Mouse (Mus musculus): ENCODE results near the gene Triap1. TPM values are rescaled to one million over a fixed set of nuclear protein-coding genes. Genes with fewer than 3 reads are reported as not detected.
A peak's percentile ranks its signal among the peaks of the same experiment; 100 is the strongest.
"Not testable (repeated sequence)": the region's sequence is repeated elsewhere in the genome, so short reads cannot be mapped to it uniquely, and the experiment has no call there.

The Triap1 gene
- polyA plus RNA-seq, 1 experiment: 25.6 TPM

GRCm38 (mm10) chr5:115364782-115365181, 23.8 kb downstream of the Triap1 start:
- no peak for TF ChIP-seq POLR2A (IDR thresholded peaks at IDR 0.05; ENCODE audit: borderline replicate concordance, extremely low read depth, insufficient read depth, insufficient read length, poor library complexity, severe bottlenecking)
- TF ChIP-seq CTCF (IDR thresholded peaks at IDR 0.05; ENCODE audit: borderline replicate concordance, extremely low read depth, insufficient read depth, insufficient read length): no peak
- no peak for DNase-seq (ENCODE audit: low read depth)

GRCm38 (mm10) chr5:115371736-115372135, 30.7 kb downstream of the Triap1 start:
- no peak for DNase-seq (ENCODE audit: low read depth)
- no peak for TF ChIP-seq POLR2A (IDR thresholded peaks at IDR 0.05; ENCODE audit: borderline replicate concordance, extremely low read depth, insufficient read depth, insufficient read length, poor library complexity, severe bottlenecking)
- TF ChIP-seq CTCF (IDR thresholded peaks at IDR 0.05; ENCODE audit: borderline replicate concordance, extremely low read depth, insufficient read depth, insufficient read length): no peak

GRCm38 (mm10) chr5:115373441-115374203, 32.6 kb downstream of the Triap1 start:
- TF ChIP-seq CTCF (IDR thresholded peaks at IDR 0.05; ENCODE audit: borderline replicate concordance, extremely low read depth, insufficient read depth, insufficient read length): no peak
- TF ChIP-seq POLR2A (IDR thresholded peaks at IDR 0.05; ENCODE audit: borderline replicate concordance, extremely low read depth, insufficient read depth, insufficient read length, poor library complexity, severe bottlenecking): no peak
- DNase-seq (ENCODE audit: low read depth): peak; percentile 96

- no peak for DNase-seq (ENCODE audit: low read depth)
- TF ChIP-seq POLR2A (IDR thresholded peaks at IDR 0.05; ENCODE audit: borderline replicate concordance, extremely low read depth, insufficient read depth, insufficient read length, poor library complexity, severe bottlenecking) (no peak), CTCF (IDR thresholded peaks at IDR 0.05; ENCODE audit: borderline replicate concordance, extremely low read depth, insufficient read depth, insufficient read length) (no peak)
Measured at GRCm38 (mm10) chr5:115374204-115374820, 33.3 kb downstream of the Triap1 start.

- no peak for DNase-seq (ENCODE audit: low read depth)
- TF ChIP-seq POLR2A (IDR thresholded peaks at IDR 0.05; ENCODE audit: borderline replicate concordance, extremely low read depth, insufficient read depth, insufficient read length, poor library complexity, severe bottlenecking) (no peak), CTCF (IDR thresholded peaks at IDR 0.05; ENCODE audit: borderline replicate concordance, extremely low read depth, insufficient read depth, insufficient read length) (no peak)
Measured at GRCm38 (mm10) chr5:115375436-115375835, 34.4 kb downstream of the Triap1 start.

- not testable (repeated sequence) for DNase-seq (ENCODE audit: low read depth)
Measured at GRCm38 (mm10) chr5:115378882-115379281, 37.9 kb downstream of the Triap1 start.

GRCm38 (mm10) chr5:115391935-115392334, 50.9 kb downstream of the Triap1 start:
- DNase-seq (ENCODE audit: low read depth): no peak
- no peak for TF ChIP-seq POLR2A (IDR thresholded peaks at IDR 0.05; ENCODE audit: borderline replicate concordance, extremely low read depth, insufficient read depth, insufficient read length, poor library complexity, severe bottlenecking)
- TF ChIP-seq CTCF (IDR thresholded peaks at IDR 0.05; ENCODE audit: borderline replicate concordance, extremely low read depth, insufficient read depth, insufficient read length): no peak

- DNase-seq (ENCODE audit: low read depth): no peak
- no peak for TF ChIP-seq CTCF (IDR thresholded peaks at IDR 0.05; ENCODE audit: borderline replicate concordance, extremely low read depth, insufficient read depth, insufficient read length)
- no peak for TF ChIP-seq POLR2A (IDR thresholded peaks at IDR 0.05; ENCODE audit: borderline replicate concordance, extremely low read depth, insufficient read depth, insufficient read length, poor library complexity, severe bottlenecking)
Measured at GRCm38 (mm10) chr5:115392969-115393368, 51.9 kb downstream of the Triap1 start.

Other genes starting within 250 kb of the Triap1 start
- not detected in 2 replicates for gene Gm10401, start 242.9 kb upstream of the Triap1 start, polyA plus RNA-seq (2012; rRNA removed)
- 25.1 and 27.0 TPM in 2 replicates for gene Acads, start 221.9 kb upstream of the Triap1 start, polyA plus RNA-seq (2012; rRNA removed)
- 49.7 and 55.0 TPM in 2 replicates for gene Unc119b, start 206.2 kb upstream of the Triap1 start, polyA plus RNA-seq (2012; rRNA removed)
- gene Mlec, start 183.0 kb upstream of the Triap1 start, polyA plus RNA-seq (2012; rRNA removed): 63.6 and 80.4 TPM in 2 replicates
- gene Cabp1, start 146.8 kb upstream of the Triap1 start, polyA plus RNA-seq (2012; rRNA removed): 28.6 and 32.9 TPM in 2 replicates
- gene Pop5, start 105.4 kb upstream of the Triap1 start, polyA plus RNA-seq (2012; rRNA removed): 57.0 and 82.5 TPM in 2 replicates
- gene Rnf10, start 68.3 kb upstream of the Triap1 start, polyA plus RNA-seq (2012; rRNA removed): 200 and 220 TPM in 2 replicates
- gene Coq5, start 61.6 kb upstream of the Triap1 start, polyA plus RNA-seq (2012; rRNA removed): 15.7 and 20.5 TPM in 2 replicates
- gene Dynll1, start 40.2 kb upstream of the Triap1 start, polyA plus RNA-seq (2012; rRNA removed): 602 and 608 TPM in 2 replicates
- 91.9 and 105 TPM in 2 replicates for gene Srsf9, start 14.0 kb upstream of the Triap1 start, polyA plus RNA-seq (2012; rRNA removed)
- 26.7 and 36.9 TPM in 2 replicates for gene Gatc, start within 50 bp of the Triap1 start, polyA plus RNA-seq (2012; rRNA removed)
- gene Cox6a1, start 7.8 kb downstream of the Triap1 start, polyA plus RNA-seq (2012; rRNA removed): 1,091 and 1,648 TPM in 2 replicates
- 232 and 238 TPM in 2 replicates for gene Msi1, start 88.4 kb downstream of the Triap1 start, polyA plus RNA-seq (2012; rRNA removed)
- not detected in 2 replicates for gene Pla2g1b, start 125.0 kb downstream of the Triap1 start, polyA plus RNA-seq (2012; rRNA removed)
- 57.3 and 89.4 TPM in 2 replicates for gene Sirt4, start 143.5 kb downstream of the Triap1 start, polyA plus RNA-seq (2012; rRNA removed)
- 46.9 and 49.7 TPM in 2 replicates for gene Pxn, start 165.5 kb downstream of the Triap1 start, polyA plus RNA-seq (2012; rRNA removed)
- gene Rplp0, start 218.2 kb downstream of the Triap1 start, polyA plus RNA-seq (2012; rRNA removed): 2,254 and 2,521 TPM in 2 replicates
- 43.0 and 68.7 TPM in 2 replicates for gene Gcn1l1, start 224.0 kb downstream of the Triap1 start, polyA plus RNA-seq (2012; rRNA removed)